Mouse (Mus musculus): ENCODE measurements at regions not wholly inside any gene's neighbourhood (a gene's known extent, or its start where the extent isn't known, plus 50 kb on each side); places are given as distances from the start of the nearest gene placed in this dataset.

DNA sequence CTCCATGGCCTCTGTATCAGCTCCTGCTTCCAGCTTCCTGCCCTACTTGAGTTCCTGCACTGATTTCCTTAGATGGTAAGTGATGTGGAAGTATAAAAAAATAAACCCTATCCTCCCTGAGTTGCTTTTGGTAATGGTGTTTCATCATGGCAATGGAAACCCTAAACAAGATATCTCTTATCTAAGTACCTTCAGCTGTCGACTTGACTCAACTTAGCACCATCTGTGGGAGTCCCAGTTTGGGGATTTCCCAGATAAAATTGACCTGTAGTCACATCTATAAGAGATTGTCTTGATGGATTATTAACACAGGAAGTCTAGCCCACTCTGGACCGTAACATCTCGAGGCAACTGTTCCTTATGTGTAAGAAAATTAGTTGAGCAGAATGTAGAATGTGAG, 570.2 kb upstream of the Gm10306 start:
- no peak for DNase-seq

GRCm38 (mm10) chr4:93990273-93990869, 566.0 kb upstream of the Gm10306 start:
- DNase-seq = no peak

GRCm38 (mm10) chr4:94005818-94006217, 550.5 kb upstream of the Gm10306 start:
- no peak for DNase-seq

GRCm38 (mm10) chr4:94007088-94007768, 549.1 kb upstream of the Gm10306 start:
- DNase-seq = peak; percentile 4

DNA sequence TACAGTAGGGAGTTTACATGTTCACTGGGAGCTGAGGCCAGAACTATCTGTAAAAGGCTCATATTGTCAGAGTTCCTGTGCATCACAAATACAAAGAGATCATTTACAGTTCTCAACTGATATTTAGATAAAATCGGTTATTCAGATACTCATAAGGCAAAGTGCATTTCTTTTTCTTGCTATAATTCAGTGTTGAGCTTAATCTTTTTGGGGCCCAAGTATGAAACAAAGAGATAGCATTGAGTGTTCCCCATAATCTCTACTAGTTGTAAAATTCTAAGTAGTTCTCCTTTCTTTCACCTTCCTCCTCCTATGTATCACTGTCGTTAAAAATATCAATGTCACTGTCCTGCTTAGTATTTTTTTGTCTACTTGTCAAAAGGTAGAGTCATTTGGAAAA, 540.6 kb upstream of the Gm10306 start:
- DNase-seq = no peak

- DNase-seq = no peak
Measured at GRCm38 (mm10) chr4:94017702-94018101, 538.6 kb upstream of the Gm10306 start.

- no peak for DNase-seq
Measured at GRCm38 (mm10) chr4:94049629-94050310, 506.6 kb upstream of the Gm10306 start.

DNA sequence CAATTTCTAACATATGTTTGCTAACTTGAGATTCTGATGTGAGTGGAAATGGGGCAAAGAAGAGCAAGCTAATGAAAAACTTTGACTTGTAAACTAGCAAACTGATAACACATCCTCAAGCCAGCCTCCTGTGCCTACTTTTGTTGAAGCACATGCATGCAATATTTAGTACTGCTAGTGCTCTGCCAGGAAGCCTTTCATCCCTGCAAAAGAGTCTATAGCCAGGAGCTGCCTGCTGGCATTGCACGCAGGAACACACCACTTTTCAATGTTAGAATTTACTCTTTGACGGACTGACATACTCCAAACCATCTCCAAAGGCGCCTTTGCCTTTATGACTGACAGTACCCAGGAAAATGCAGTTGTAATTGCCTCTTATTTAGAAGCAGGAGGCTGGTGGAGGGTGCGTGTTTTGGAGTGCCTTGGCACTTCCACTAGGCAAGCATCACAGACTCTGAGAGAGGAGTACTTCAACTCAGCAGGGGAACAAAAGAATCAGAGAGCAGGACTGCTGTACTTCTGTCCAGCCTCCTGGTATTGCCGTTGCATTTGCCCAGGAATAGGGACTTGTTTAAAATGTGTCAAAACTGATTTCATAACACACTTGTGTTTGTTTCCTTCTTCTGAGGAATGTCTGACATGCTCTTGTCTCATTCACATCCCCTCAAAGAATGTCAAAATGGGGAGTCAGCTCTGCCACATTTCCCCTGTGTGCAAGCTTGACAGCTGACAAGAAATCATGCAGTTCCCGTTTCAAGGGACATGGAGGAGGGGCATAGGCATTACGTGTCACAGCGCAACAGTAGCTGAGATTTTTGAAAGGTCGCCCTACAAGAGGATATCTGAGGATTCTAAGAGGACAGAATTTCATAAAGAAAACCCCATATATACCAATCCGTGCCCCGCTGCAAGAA, 503.8 kb upstream of the Gm10306 start:
- no peak for DNase-seq

DNA sequence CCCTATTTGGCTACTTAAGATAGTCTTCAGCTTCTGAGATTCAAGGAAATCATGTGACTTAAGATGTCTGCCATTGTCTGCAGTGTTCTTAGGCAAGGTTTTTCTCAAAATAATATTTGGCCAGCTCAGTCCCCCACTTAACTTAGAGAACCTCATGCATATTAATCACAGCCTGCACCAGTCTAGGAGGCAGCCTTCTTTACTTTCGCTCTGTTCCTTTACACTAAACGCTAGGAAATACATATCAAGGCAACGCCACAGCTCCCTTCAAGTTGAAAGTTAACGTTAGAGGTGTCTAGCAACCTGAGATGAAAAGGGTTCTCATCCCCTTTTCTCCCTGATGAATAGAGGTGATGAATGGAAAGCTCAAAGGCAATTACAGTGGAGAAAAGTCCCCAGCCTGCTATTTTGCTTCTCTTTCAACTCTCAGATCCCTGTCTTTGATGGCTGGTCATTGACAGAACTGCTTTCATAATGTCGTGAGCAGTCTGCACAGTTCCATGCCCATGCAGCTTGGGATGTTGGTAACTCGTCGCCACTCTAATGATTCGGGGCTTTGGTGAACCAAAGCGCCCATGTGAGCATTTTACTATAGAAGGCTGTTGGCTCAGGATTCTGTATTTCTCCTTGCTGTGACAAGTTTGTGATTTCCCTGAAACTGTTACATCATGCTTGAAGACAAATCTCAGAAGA, 483.0 kb upstream of the Gm10306 start:
- DNase-seq = no peak

GRCm38 (mm10) chr4:94082839-94083238, 473.5 kb upstream of the Gm10306 start:
- no peak for DNase-seq

GRCm38 (mm10) chr4:94094379-94094778, 462.0 kb upstream of the Gm10306 start:
- no peak for DNase-seq

- DNase-seq = no peak
Measured at GRCm38 (mm10) chr4:94106941-94107340, 449.4 kb upstream of the Gm10306 start.

- DNase-seq = peak; percentile 4
Measured at GRCm38 (mm10) chr4:94116881-94117280, 439.5 kb upstream of the Gm10306 start.

GRCm38 (mm10) chr4:94124177-94124576, 432.2 kb upstream of the Gm10306 start:
- DNase-seq = no peak

- no peak for DNase-seq
Measured at GRCm38 (mm10) chr4:94137921-94138320, 418.4 kb upstream of the Gm10306 start.

- DNase-seq = no peak
Measured at GRCm38 (mm10) chr4:94144901-94145801, 411.2 kb upstream of the Gm10306 start.

GRCm38 (mm10) chr4:94147964-94148533, 408.3 kb upstream of the Gm10306 start:
- no peak for DNase-seq

GRCm38 (mm10) chr4:94149056-94149455, 407.3 kb upstream of the Gm10306 start:
- no peak for DNase-seq

GRCm38 (mm10) chr4:94160620-94161019, 395.7 kb upstream of the Gm10306 start:
- no peak for DNase-seq

GRCm38 (mm10) chr4:94173096-94173495, 383.2 kb upstream of the Gm10306 start:
- no peak for DNase-seq

DNA sequence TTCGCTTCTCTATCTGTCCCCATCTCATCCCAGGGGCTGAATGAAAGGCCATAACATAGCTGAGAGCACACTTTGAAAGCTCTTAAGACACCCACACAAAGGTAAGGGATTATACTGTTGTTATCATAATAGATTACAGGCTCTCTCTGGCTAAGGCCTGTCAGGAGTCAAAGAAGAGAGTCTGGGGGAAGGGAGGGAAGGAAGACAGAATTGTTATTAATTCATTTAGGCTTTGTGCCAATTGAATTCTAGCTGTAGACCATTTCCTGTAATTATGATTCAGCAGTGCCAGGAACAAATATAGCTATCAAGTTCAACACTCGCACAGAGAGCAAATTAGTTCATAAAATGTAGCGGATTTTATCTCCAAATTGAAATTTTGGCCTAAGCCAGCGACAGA, 369.3 kb upstream of the Gm10306 start:
- no peak for DNase-seq

Data from cerebellum, adult 9-11 months (tissue).